Mouse (Mus musculus) R1 (cell line): ENCODE measurements around the gene Gm7030.
"Not testable (repeated sequence)": the region's sequence is repeated elsewhere in the genome, so short reads cannot be mapped to it uniquely, and the experiment has no call there.

ENCODE experiments used
- DNase-seq: peaks from one replicate; pipeline ENCODE4 v3.0.0-alpha.2; 2018; ENCODE audit warnings: low read depth, low spot score

Gene Gm7030

GRCm38 (mm10) chr17:36128968-36129817, at the start of gene Gm7030:
TSS of gene Gm7030 (minus strand) at chr17:36129425.
- DNase-seq: peak; percentile 16

- DNase-seq: not testable (repeated sequence)
Measured at GRCm38 (mm10) chr17:36178938-36179337, 49.7 kb upstream of the Gm7030 start.

GRCm38 (mm10) chr17:36176132-36176531, 46.9 kb upstream of the Gm7030 start:
- not testable (repeated sequence) for DNase-seq

- DNase-seq: no peak
Measured at GRCm38 (mm10) chr17:36170287-36170814, 41.1 kb upstream of the Gm7030 start.

- DNase-seq: no peak
Measured at GRCm38 (mm10) chr17:36169753-36170152, 40.5 kb upstream of the Gm7030 start.

- not testable (repeated sequence) for DNase-seq
Measured at GRCm38 (mm10) chr17:36169094-36169493, 39.9 kb upstream of the Gm7030 start.

- DNase-seq: no peak
Measured at GRCm38 (mm10) chr17:36168039-36168652, 38.9 kb upstream of the Gm7030 start, which contains the start of gene Gm8909. TSS of gene Gm8909 (minus strand) at chr17:36168537.

- no peak for DNase-seq
Measured at GRCm38 (mm10) chr17:36167306-36168038, 38.2 kb upstream of the Gm7030 start.

- not testable (repeated sequence) for DNase-seq
Measured at GRCm38 (mm10) chr17:36166901-36167300, 37.7 kb upstream of the Gm7030 start.

- no peak for DNase-seq
Measured at GRCm38 (mm10) chr17:36161129-36162051, 32.2 kb upstream of the Gm7030 start.

GRCm38 (mm10) chr17:36158264-36158663, 29.0 kb upstream of the Gm7030 start:
- not testable (repeated sequence) for DNase-seq

GRCm38 (mm10) chr17:36157782-36158181, 28.6 kb upstream of the Gm7030 start:
- not testable (repeated sequence) for DNase-seq

GRCm38 (mm10) chr17:36154271-36155149, 25.3 kb upstream of the Gm7030 start:
- DNase-seq: no peak

GRCm38 (mm10) chr17:36151200-36151599, 22.0 kb upstream of the Gm7030 start:
- DNase-seq: not testable (repeated sequence)

GRCm38 (mm10) chr17:36148468-36148867, 19.2 kb upstream of the Gm7030 start:
- not testable (repeated sequence) for DNase-seq

GRCm38 (mm10) chr17:36146937-36147336, 17.7 kb upstream of the Gm7030 start:
- not testable (repeated sequence) for DNase-seq

- DNase-seq: not testable (repeated sequence)
Measured at GRCm38 (mm10) chr17:36145861-36146156, 16.6 kb upstream of the Gm7030 start.

GRCm38 (mm10) chr17:36145111-36145860, 16.1 kb upstream of the Gm7030 start:
- DNase-seq: peak; percentile 37

GRCm38 (mm10) chr17:36136299-36136848, 7.1 kb upstream of the Gm7030 start:
- DNase-seq: not testable (repeated sequence)
